Mouse (Mus musculus): Measurements from ENCODE around the gene Il1a.

Gene Il1a

DNA sequence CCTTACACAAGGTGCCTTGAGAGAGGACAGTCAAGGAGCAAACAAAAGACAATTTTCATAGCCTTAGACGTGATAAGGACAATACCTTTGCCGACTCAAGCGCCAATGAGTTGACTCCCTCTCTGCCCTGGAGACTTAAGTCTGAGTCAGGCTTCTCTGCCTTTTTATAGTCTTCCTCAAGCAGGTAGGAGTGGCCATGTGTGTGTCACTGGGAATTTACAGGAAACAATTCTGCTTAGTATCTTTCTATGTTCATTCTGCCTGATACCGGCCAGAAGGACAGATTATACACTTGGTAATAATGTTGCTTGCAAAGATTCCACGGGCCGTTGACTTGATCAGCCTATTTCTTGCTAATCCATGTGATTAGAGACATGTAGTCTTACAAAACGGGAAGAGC, at the start of gene Il1a:
Gene Il1a, minus strand, starts transcription at position 137 of the 400 bp plus-strand sequence.
- no peak for DNase-seq (ENCODE audit: low read depth, low spot score)

GRCm38 (mm10) chr2:129338138-129338621, 28.4 kb upstream of the Il1a start:
- no peak for DNase-seq (ENCODE audit: low read depth, low spot score)

DNA sequence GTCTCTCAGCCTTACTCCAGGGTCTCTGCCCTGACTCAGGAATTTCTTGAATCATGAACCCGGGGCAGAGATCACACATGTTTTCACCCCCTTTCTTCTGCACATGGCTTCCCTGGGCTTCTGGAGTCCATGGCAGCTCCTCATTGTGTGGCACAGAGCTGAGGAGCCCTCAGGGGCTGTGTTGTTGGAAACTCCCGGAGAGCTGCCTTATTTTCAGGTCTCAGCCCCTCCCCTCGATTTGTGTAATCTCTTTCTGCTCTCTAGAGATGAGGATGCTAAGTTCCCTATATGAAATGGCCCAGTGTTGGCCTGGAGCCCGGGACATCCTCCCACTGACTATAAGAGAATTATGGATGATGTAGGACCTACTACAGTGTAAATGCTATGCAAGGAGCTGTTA, 23.7 kb upstream of the Il1a start:
- DNase-seq (ENCODE audit: low read depth, low spot score): no peak

DNA sequence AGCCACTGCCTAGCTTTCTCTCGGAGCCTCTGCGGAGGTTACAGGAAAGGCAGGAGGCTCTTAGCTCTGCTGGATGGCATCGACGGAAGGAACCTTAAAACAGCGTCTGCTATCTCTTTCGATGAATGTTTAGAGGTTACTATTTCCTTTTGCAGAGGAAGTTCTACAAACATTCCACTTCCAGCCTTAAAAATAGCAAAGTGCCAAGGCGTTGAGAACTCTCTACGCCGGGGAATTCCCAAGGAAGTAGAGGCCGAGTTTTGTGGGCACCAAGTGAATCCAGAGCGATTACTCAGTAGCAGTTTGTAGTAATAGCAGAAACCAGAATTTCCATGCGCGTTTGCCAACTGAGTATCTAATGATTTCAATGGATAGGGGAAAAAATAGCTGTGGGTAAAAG, 20.8 kb upstream of the Il1a start:
- no peak for DNase-seq (ENCODE audit: low read depth, low spot score)

DNA sequence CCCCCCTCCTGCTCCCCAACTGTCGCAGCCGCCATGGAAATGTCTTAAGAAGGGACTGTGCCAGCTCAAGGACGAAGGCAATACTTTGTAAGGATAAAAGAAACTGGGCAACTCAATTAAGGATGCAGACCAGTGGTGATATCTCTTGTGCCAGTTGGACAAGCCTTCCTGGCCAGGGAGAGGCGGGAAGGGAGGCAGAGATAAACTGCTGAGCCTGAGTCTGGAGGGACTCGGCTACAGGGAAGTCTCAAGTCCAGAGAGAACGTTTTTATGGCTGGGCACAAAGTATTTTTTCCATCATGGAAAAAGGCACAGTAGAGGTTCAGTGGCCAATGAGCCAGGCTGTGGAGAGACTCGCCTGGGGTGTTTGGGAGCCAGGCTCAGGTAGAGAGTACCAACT, 20.3 kb upstream of the Il1a start:
- no peak for DNase-seq (ENCODE audit: low read depth, low spot score)

GRCm38 (mm10) chr2:129328238-129328637, 18.5 kb upstream of the Il1a start:
- no peak for DNase-seq (ENCODE audit: low read depth, low spot score)

DNA sequence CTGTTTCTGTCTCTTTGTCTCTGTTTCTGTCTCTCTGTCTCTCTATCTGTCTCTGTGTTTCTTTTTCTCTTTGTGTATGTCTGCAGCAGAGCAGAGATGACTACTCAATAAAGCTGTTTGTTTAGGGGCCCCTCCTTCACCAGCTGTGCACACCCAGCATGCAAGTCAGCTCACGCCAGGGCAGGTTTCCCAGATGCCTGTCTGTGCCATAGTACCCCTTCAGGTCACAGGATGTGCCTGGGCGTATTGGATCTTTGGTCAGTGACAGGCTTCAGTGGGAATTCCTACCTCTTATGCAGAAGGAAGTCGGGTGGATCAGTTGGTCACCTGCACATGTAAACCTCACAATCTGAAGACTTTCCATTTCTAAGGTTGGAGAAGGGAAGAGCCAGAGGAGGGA, 14.4 kb upstream of the Il1a start:
- DNase-seq (ENCODE audit: low read depth, low spot score): no peak

DNA sequence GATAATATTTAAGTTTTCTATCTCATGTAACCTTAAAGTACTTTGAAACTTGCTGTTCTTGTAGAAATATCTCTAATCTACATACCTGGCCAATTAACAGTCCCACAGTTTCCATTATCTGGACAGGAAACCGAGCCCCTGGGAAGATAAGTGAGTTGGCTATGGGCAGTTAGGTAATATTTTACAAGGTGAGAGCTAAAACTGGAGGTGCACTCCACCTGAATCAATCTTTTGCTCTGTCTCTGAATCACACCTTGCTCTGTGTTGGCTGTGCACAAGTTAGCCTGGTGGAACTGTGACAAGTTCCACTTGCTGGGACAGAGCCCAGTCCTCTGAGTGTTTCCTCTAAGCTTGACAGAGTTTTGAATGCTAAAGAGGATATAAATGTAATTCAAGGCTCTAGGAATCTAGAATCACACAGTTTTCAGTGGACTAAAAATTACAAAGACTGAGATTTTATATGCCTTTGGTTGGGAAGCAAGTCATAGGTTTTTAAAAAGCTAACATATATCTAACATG, 12.4 kb upstream of the Il1a start:
- DNase-seq (ENCODE audit: low read depth, low spot score): no peak

DNA sequence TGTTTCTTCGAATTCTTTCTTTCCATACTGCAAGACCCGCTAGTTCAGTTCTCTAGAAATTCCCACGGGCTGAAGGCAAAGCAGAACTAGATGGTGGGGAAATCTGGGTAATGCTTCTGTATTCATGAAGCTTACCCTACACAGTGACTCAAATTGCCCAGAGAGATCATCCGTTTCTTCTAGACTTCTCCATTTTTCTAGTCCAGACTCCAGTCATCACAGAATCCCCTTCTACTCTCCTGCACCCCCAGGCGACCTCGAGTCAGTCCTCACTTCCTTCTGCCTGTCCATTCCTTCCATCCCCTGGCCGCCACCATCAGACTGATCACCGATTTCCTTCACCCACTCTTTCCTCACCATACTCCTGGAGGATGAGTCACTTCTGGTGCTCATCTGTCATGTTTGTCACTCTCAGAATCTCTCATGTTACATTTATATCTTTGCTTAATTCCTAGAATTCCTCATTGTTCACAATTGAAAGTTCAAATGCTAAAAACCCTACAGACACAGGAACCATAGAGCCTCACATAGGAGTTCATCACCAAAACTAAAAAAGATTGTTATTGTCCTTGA, 10.3 kb upstream of the Il1a start:
- no peak for DNase-seq (ENCODE audit: low read depth, low spot score)

- DNase-seq (ENCODE audit: low read depth, low spot score): no peak
Measured at GRCm38 (mm10) chr2:129315831-129316230, 6.1 kb upstream of the Il1a start.

- no peak for DNase-seq (ENCODE audit: low read depth, low spot score)
Measured at GRCm38 (mm10) chr2:129314880-129315279, 5.1 kb upstream of the Il1a start.

DNA sequence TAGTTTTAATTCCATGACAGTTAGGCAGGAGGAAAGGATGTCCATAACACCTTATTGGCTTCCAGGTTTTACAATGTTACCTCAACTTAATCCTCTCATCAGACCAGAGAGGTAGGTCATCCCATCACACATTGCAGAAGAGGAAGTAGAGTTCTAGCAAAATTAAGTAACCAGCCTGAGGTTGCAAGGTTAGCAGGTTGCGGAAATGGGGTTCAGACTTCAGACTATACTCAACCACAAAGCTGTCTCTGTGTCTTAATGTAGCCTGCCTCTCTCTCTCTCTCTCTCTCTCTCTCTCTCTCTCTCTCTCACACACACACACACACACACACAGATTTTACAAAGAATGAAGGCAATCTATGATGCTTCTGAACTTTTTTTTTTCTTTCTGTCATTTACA, 4.2 kb upstream of the Il1a start:
- peak; percentile 59 for DNase-seq (ENCODE audit: low read depth, low spot score)

GRCm38 (mm10) chr2:129306020-129306419, 3.8 kb downstream of the Il1a start:
- DNase-seq (ENCODE audit: low read depth, low spot score): no peak

DNA sequence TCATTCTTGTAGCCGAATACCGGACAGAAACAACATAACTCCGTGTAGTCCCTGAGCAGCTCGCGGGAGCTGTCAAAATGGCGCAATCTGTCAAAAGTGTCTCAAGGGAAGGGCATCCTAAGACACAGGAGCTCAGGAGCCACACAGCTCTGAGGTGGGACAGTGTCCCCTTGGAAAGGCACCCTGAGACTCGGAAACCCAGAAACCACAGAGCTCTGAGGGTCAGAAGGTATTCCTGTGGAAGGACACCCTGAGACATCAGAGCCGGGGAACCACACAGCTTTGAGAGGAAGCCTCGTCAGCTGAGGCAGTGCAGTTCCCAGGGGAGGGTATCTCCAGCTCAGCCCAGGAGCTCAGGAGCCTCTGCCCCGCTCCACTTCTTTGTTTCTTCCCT, 12.2 kb downstream of the Il1a start:
- no peak for DNase-seq (ENCODE audit: low read depth, low spot score)

DNA sequence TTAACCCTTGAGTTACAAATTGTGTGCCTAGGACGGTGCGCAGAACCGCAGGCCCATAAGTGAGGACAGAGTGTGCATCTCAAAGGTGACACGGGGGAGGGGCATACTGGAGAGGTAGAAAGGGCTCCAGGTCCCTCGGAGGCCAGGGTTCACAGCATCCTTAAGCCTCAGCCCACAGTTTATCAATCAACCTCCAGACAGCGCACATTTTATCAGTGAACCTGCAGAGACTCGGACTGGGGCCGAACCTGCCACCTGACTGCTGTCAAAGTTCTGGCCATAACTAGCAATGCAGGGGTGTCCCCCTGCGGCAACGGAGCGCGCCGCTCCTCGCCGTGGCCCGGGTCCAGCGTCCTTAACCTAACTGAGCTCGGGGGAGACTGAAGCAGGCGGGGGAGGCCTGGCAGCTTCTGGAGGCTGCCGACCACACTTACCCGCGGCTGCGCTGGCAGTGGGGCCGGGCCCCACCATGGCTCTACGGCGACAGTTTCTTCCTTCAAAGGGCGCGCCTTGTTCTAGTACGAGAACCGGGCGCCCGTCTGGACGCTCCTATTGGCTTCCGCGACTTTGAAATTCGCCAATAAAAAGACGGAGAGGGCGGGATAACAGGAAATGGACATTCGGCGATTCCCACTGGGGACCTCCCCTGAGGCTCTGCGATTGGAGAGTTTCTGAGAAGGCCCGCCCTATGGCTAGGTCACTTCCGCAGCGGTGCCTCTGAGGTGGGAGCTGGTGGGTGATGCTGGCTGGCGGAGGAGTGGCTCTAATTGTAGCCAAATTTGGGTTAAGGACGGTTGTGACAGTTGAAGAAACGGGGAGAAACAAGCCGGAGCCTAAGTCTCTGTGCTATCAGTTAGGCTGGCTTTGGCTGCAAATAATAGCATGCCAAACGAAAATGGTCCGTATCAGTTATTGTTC, 12.8 kb downstream of the Il1a start, which contains the start of gene Ckap2l:
Gene Ckap2l, minus strand, starts transcription at position 542 of the 918 bp plus-strand sequence.
- DNase-seq (ENCODE audit: low read depth, low spot score): peak; percentile 97

GRCm38 (mm10) chr2:129296086-129296485, 13.7 kb downstream of the Il1a start:
- no peak for DNase-seq (ENCODE audit: low read depth, low spot score)

- DNase-seq (ENCODE audit: low read depth, low spot score): no peak
Measured at GRCm38 (mm10) chr2:129295075-129295474, 14.7 kb downstream of the Il1a start.

DNA sequence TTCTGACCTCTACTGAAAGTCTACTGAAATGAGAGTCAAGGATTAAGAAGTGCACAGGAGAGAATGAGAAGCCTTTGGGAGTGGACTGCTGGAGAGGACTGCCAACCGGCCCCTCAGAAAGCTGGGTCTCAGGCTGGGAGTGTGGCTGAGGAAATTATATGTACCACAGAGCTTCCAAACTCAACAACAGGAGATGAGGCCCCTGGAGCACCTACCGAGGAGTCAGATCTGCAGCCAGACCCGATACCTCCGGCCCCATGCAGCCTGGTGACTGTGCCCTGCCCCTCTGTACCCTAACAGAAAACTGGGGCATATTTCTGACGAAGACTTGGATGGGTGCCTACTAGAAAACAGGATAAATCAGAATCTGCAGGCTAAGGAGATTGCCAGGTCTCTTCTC, 35.9 kb downstream of the Il1a start:
- no peak for DNase-seq (ENCODE audit: low read depth, low spot score)

GRCm38 (mm10) chr2:129270621-129271020, 39.2 kb downstream of the Il1a start:
- DNase-seq (ENCODE audit: low read depth, low spot score): no peak

GRCm38 (mm10) chr2:129269986-129270385, 39.8 kb downstream of the Il1a start:
- no peak for DNase-seq (ENCODE audit: low read depth, low spot score)

GRCm38 (mm10) chr2:129269161-129269643, 40.6 kb downstream of the Il1a start:
- DNase-seq (ENCODE audit: low read depth, low spot score): no peak

DNA sequence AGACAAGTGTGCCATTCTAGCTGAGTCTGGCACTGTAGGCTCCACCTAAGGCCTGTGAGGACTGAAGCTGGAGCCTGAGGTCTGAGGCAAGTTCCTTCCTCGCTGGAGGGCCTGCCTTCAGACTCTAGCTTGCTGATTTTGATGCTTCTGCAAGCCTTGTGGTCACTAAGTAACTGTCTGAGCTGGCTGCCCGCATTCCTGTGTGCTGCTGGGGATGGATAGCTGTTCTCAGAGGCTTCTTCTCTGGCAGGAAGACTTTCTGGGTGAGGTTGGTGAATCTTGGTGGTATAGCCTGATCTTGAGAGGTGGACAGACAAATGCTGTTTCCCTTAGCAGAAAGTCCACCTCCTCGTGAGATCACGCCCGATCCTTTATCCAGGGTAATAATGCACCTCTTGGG, 42.0 kb downstream of the Il1a start:
- no peak for DNase-seq (ENCODE audit: low read depth, low spot score)

- DNase-seq (ENCODE audit: low read depth, low spot score): no peak
Measured at GRCm38 (mm10) chr2:129265316-129265715, 44.5 kb downstream of the Il1a start.
